In genomic region chr12:69447322-69447827, GRCm38 (mm10) we compare ENCODE assay signal across 8 mouse cellular contexts.
DNase-seq lines count a peak whose midpoint lies in the region; ATAC-seq and TF ChIP-seq lines count a peak whose summit lies in the region.

No protein-coding gene starts in this region.

- H3K4me3 ChIP-seq in forebrain, embryonic 12.5 days (replicated peaks) = no peak overlapping the region
- no peak overlapping the region for H3K4me3 ChIP-seq in liver, embryonic 11.5 days (ENCODE audit: low read depth, low read length)
- no peak overlapping the region for H3K4me3 ChIP-seq in left cerebral cortex, adult 2 months

- no peaks in the 10 kb centered on the region for H3K27me3 ChIP-seq in forebrain, embryonic 12.5 days
- no peaks in the 10 kb centered on the region for H3K27me3 ChIP-seq in liver, embryonic 11.5 days (replicated peaks; ENCODE audit: control insufficient read depth, insufficient read depth, low read length)

- intact Hi-C loops in left cerebral cortex, adult 2 months (cut with DNase I) = no loop called here

- no peak overlapping the region for H3K9ac ChIP-seq in forebrain, embryonic 12.5 days
- no peak overlapping the region for H3K9ac ChIP-seq in liver, embryonic 11.5 days (ENCODE audit: low read depth, low read length)

- no peak for TF ChIP-seq CTCF in left cerebral cortex, adult 2 months (IDR thresholded peaks at IDR 0.05)

- no peak for ATAC-seq in forebrain, embryonic 12.5 days (ENCODE audit: low FRiP score)
- ATAC-seq in liver, embryonic 11.5 days (replicated peaks; ENCODE audit: low FRiP score) = no peak
- peak; percentile 73 for ATAC-seq in neutrophil, adult 5-6 weeks (ENCODE audit: extremely low read depth, insufficient number of reproducible peaks, low FRiP score, poor library complexity, severe bottlenecking)

- no peak overlapping the region for H3K4me2 ChIP-seq in forebrain, embryonic 12.5 days
- peak overlapping the region; percentile 36; the same call in 1 of the 2 replicates for H3K4me2 ChIP-seq in liver, embryonic 11.5 days

- H3K4me1 ChIP-seq in forebrain, embryonic 12.5 days = peaks cover 16% of the 10 kb centered on the region
- peaks cover 9% of the 10 kb centered on the region for H3K4me1 ChIP-seq in liver, embryonic 11.5 days (replicated peaks; ENCODE audit: control insufficient read depth, insufficient read depth, low read length)

- no peaks in the 10 kb centered on the region for H3K9me3 ChIP-seq in forebrain, embryonic 12.5 days
- H3K9me3 ChIP-seq in liver, embryonic 11.5 days (ENCODE audit: control insufficient read depth, low read length) = no peaks in the 10 kb centered on the region

- no peaks in the 10 kb centered on the region for H3K36me3 ChIP-seq in forebrain, embryonic 12.5 days (replicated peaks)
- no peaks in the 10 kb centered on the region for H3K36me3 ChIP-seq in liver, embryonic 11.5 days (ENCODE audit: control insufficient read depth, insufficient read depth, low read length)

- 85% methylated on average over 9 of the region's 9 CpGs for WGBS in forebrain, embryonic 12.5 days
- WGBS in liver, embryonic 11.5 days = 40% methylated on average over 9 of the region's 9 CpGs

- DNase-seq in layer of hippocampus, adult 9-11 months = peak; percentile 33
- no peak for DNase-seq in layer of hippocampus, adult 18-20 months (ENCODE audit: low spot score in 2 of 2)
- DNase-seq in liver, embryonic 11.5 days (ENCODE audit: low spot score) = no peak
- DNase-seq in left cerebral cortex, adult 2 months (ENCODE audit: extremely low spot score in 1 of 2, low spot score in 2 of 2) = no peak
- no peak for DNase-seq in kidney, adult 9 months
- no peak for DNase-seq in left cerebral cortex, adult 9 months (ENCODE audit: low spot score in 2 of 2)

- peak overlapping the region; percentile 75 for H3K27ac ChIP-seq in forebrain, embryonic 12.5 days
- H3K27ac ChIP-seq in liver, embryonic 11.5 days (ENCODE audit: low read depth, low read length) = 0 out of 2 replicates have a peak overlapping the region, but pooled peaks have one; percentile 0
- H3K27ac ChIP-seq in left cerebral cortex, adult 2 months = no peak overlapping the region
